Mouse (Mus musculus): ENCODE data around the gene Cul4a.

The Cul4a gene

GRCm38 (mm10) chr8:13139641-13140182 is 34.3 kb downstream of the Cul4a start:
- no peak for DNase-seq (ENCODE audit: low spot score)

GRCm38 (mm10) chr8:13141681-13142080 is 36.3 kb downstream of the Cul4a start:
- DNase-seq (ENCODE audit: low spot score), result no peak

- DNase-seq (ENCODE audit: low spot score), result no peak
These were observed 43.1 kb downstream of the Cul4a start for GRCm38 (mm10) chr8:13148476-13148875.

- no peak for DNase-seq (ENCODE audit: low spot score)
These were observed 43.9 kb downstream of the Cul4a start for GRCm38 (mm10) chr8:13149287-13149686.

GRCm38 (mm10) chr8:13149866-13150265 is 44.4 kb downstream of the Cul4a start:
- DNase-seq (ENCODE audit: low spot score), result no peak

- no peak for DNase-seq (ENCODE audit: low spot score)
These were observed 45.5 kb downstream of the Cul4a start for GRCm38 (mm10) chr8:13150929-13151328.

GRCm38 (mm10) chr8:13154099-13154498 is 48.7 kb downstream of the Cul4a start:
- no peak for DNase-seq (ENCODE audit: low spot score)

- DNase-seq (ENCODE audit: low spot score), result no peak
These were observed 49.9 kb downstream of the Cul4a start for GRCm38 (mm10) chr8:13155358-13155757.

- DNase-seq (ENCODE audit: low spot score), result no peak
These were observed 51.1 kb downstream of the Cul4a start for GRCm38 (mm10) chr8:13156327-13157097.

- DNase-seq (ENCODE audit: low spot score), result peak; percentile 99
These were observed 53.4 kb downstream of the Cul4a start, which contains the start of gene Lamp1 for GRCm38 (mm10) chr8:13158718-13159376. Gene Lamp1 (plus strand): TSS chr8:13159161.

- peak; percentile 58 for DNase-seq (ENCODE audit: low spot score)
These were observed 54.0 kb downstream of the Cul4a start for GRCm38 (mm10) chr8:13159377-13159881.

- DNase-seq (ENCODE audit: low spot score), result no peak
These were observed 55.3 kb downstream of the Cul4a start for GRCm38 (mm10) chr8:13160691-13161090.

GRCm38 (mm10) chr8:13162098-13162497 is 56.7 kb downstream of the Cul4a start:
- DNase-seq (ENCODE audit: low spot score), result no peak

- no peak for DNase-seq (ENCODE audit: low spot score)
These were observed 58.1 kb downstream of the Cul4a start for GRCm38 (mm10) chr8:13163563-13163962.

- DNase-seq (ENCODE audit: low spot score), result no peak
These were observed 58.9 kb downstream of the Cul4a start for GRCm38 (mm10) chr8:13164361-13164760.

- DNase-seq (ENCODE audit: low spot score), result no peak
These were observed 65.1 kb downstream of the Cul4a start for GRCm38 (mm10) chr8:13170510-13170909.

GRCm38 (mm10) chr8:13174305-13174704 is 68.9 kb downstream of the Cul4a start:
- DNase-seq (ENCODE audit: low spot score), result no peak

- DNase-seq (ENCODE audit: low spot score), result no peak
These were observed 69.4 kb downstream of the Cul4a start for GRCm38 (mm10) chr8:13174811-13175210.

GRCm38 (mm10) chr8:13175650-13176049 is 70.2 kb downstream of the Cul4a start:
- DNase-seq (ENCODE audit: low spot score), result no peak

- no peak for DNase-seq (ENCODE audit: low spot score)
These were observed 71.9 kb downstream of the Cul4a start for GRCm38 (mm10) chr8:13177173-13177852.

- DNase-seq (ENCODE audit: low spot score), result no peak
These were observed 72.7 kb downstream of the Cul4a start for GRCm38 (mm10) chr8:13178137-13178536.

- no peak for DNase-seq (ENCODE audit: low spot score)
These were observed 74.1 kb downstream of the Cul4a start for GRCm38 (mm10) chr8:13179482-13179881.
